Mouse (Mus musculus): ENCODE results near the gene Gzmc.

DNA sequence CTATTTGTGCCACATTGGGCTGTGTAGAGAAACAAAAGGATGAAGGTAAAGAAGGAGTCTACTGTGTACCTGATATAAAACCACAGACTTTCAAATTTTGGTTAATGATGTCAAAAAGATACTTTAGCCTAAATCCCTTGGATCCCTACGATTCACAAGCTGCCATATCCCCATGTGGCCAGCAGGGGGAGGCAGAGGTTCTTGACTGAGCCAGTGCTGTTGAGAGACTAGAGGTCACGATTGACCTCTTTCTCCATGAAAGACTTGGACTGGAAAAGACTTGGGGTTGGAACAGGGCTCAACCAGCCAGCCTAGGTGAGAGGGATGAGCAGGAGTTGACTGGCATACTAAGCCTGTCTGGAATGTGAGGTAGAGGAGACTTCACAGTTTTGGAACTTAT is 30.5 kb downstream of the Gzmc start:
- peak; percentile 88 for TF ChIP-seq CTCF (IDR thresholded peaks at IDR 0.05; ENCODE audit: low read depth)
- TF ChIP-seq EP300 (IDR thresholded peaks at IDR 0.05; ENCODE audit: low read depth), result no peak
